Mouse (Mus musculus) left cerebral cortex, postnatal 10 days (tissue): ENCODE data around the gene Tnfrsf25. TPM values are rescaled to one million over a fixed set of nuclear protein-coding genes. Genes with fewer than 3 reads are reported as not detected.

Experiments used
- DNase-seq, 2 experiments: peaks; one replicate each; pipeline ENCODE4 v3.0.0; 2021 to 2022; ENCODE audit warnings: low spot score in 2 of 2, mixed read lengths in 1 of 2; ENCODE audit errors: extremely low spot score in 1 of 2
- intact Hi-C: fragments of 180-260 bp; cut with DNase I; formaldehyde crosslinking; loops from one replicate; pipeline ENCODE4 v1.15.1; 2025
- total RNA-seq, 2 experiments: library from RNA; stranded (reverse); gene quantifications; 2 replicates each; pipeline ENCODE4 v1.2.3; 2021

Tnfrsf25 gene
- total RNA-seq, 2 experiments from 2014 or later: 3.9 to 4.7 TPM

GRCm38 (mm10) chr4:152159285-152159678, 43.5 kb downstream of the Tnfrsf25 start:
- intact Hi-C loops: no loop called here
- no peak for DNase-seq

GRCm38 (mm10) chr4:152160748-152161147, 45.0 kb downstream of the Tnfrsf25 start:
- DNase-seq: no peak
- intact Hi-C loops: no loop called here

GRCm38 (mm10) chr4:152161601-152162000, 45.9 kb downstream of the Tnfrsf25 start:
- intact Hi-C loops: no loop called here
- DNase-seq: no peak

GRCm38 (mm10) chr4:152162748-152163147, 47.0 kb downstream of the Tnfrsf25 start:
- intact Hi-C loops: no loop called here
- DNase-seq: no peak

GRCm38 (mm10) chr4:152165036-152165931, 49.5 kb downstream of the Tnfrsf25 start:
- intact Hi-C loops: no loop called here
- DNase-seq: peak in 1 of 2 experiments; percentile 73

- intact Hi-C loops: no loop called here
These were observed 52.3 kb downstream of the Tnfrsf25 start for GRCm38 (mm10) chr4:152168052-152168451.

GRCm38 (mm10) chr4:152169103-152169502, 53.4 kb downstream of the Tnfrsf25 start:
- intact Hi-C loops: no loop called here
- no peak for DNase-seq

More at GRCm38 (mm10) chr4:152168052-152168451, 52.3 kb downstream of the Tnfrsf25 start:
- DNase-seq: no peak

Other genes with a start within 250 kb of the Tnfrsf25 start
- 10 to 100 TPM; 55.1 to 70.9 TPM for gene Dnajc11, start 182.2 kb upstream of the Tnfrsf25 start, total RNA-seq
- 10 to 100 TPM; 18.8 to 21.2 TPM for gene Thap3, start 126.9 kb upstream of the Tnfrsf25 start, total RNA-seq
- gene Phf13, start 119.7 kb upstream of the Tnfrsf25 start, total RNA-seq: 10 to 100 TPM; 14.5 to 16.9 TPM
- gene Klhl21, start 107.1 kb upstream of the Tnfrsf25 start, total RNA-seq: 10 to 100 TPM; 10.2 to 11.2 TPM
- 10 to 100 TPM; 11.9 to 14.7 TPM for gene Zbtb48, start 88.3 kb upstream of the Tnfrsf25 start, total RNA-seq
- under 1 TPM; 0.43 to 0.54 TPM for gene Tas1r1, start 77.4 kb upstream of the Tnfrsf25 start, total RNA-seq
- 10 to 100 TPM; 25.3 to 27.7 TPM for gene Nol9, start 76.6 kb upstream of the Tnfrsf25 start, total RNA-seq
- 10 to 100 TPM; 43.3 to 46.9 TPM for gene Plekhg5, start 43.4 kb upstream of the Tnfrsf25 start, total RNA-seq
- under 1 TPM; 0.32 to 0.41 TPM for gene Espn, start 36.4 kb downstream of the Tnfrsf25 start, total RNA-seq
- not detected for gene Hes2, start 42.9 kb downstream of the Tnfrsf25 start, total RNA-seq
- gene Acot7, start 62.2 kb downstream of the Tnfrsf25 start, total RNA-seq: 100 to 1,000 TPM; 415 to 420 TPM
- gene Gpr153, start 158.3 kb downstream of the Tnfrsf25 start, total RNA-seq: 10 to 100 TPM; 32.9 to 35.7 TPM
- not detected for gene Hes3, start 175.7 kb downstream of the Tnfrsf25 start, total RNA-seq
- gene Icmt, start 181.3 kb downstream of the Tnfrsf25 start, total RNA-seq: 10 to 100 TPM; 31.7 to 32.3 TPM
- gene Rnf207, start 203.1 kb downstream of the Tnfrsf25 start, total RNA-seq: 1 to 10 TPM; 1.1 to 4.5 TPM
- gene Rpl22, start 209.8 kb downstream of the Tnfrsf25 start, total RNA-seq: 100 to 1,000 TPM; 224 to 239 TPM
- 100 to 1,000 TPM; 176 to 179 TPM for gene Chd5, start 222.7 kb downstream of the Tnfrsf25 start, total RNA-seq